Mouse (Mus musculus) liver (tissue): ENCODE results near the gene Slc26a8.
A peak's percentile ranks its signal among the peaks of the same experiment; 100 is the strongest.

Experiments
- DNase-seq: peaks from one replicate; pipeline ENCODE4 v3.0.0-alpha.2; 2020; ENCODE audit warnings: mixed read lengths

The Slc26a8 gene

GRCm38 (mm10) chr17:28698245-28698644 is 8.2 kb upstream of the Slc26a8 start:
- no peak for DNase-seq

DNA sequence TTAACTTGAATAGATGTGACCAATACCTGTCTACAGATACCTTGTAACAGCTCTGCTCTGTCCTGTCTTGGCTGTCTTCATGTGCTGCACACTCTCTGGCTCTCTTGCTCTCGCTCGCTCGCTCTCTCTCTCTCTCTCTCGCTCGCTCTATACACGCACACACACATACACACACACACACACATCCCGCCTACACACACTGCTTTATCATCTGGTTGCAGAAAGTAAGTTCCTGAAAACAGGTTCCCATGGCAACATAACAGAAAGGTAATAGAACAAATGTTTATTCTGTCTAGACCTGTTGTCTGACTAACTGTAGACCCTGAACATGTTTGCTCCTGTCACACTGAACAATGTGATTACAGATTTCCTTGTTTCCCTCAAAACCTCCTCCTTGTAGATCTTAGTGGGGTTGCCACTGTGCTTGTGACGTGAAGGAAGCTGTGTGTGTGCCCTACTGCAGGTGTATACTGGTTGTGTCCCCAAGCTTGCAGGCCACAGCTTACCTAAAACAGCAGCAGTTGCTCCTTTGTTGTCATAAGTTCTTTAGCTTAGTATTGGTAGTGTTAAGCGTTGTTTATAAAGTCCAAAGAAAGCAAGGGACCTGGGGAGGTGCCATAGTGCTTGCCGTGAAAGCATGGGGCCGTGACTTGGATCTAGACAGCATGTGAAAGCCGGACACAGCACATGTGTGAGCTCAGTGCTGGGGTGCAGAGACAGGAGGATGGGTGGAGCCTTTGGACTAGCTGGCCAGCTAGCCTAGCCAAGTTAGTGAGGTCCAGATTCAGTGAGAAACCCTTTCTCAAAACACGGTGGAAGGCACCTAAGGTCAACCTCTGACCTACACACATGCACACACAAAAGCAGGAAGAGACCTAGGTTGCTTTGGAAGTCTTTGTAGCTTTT is 7.5 kb upstream of the Slc26a8 start:
- DNase-seq: no peak

DNA sequence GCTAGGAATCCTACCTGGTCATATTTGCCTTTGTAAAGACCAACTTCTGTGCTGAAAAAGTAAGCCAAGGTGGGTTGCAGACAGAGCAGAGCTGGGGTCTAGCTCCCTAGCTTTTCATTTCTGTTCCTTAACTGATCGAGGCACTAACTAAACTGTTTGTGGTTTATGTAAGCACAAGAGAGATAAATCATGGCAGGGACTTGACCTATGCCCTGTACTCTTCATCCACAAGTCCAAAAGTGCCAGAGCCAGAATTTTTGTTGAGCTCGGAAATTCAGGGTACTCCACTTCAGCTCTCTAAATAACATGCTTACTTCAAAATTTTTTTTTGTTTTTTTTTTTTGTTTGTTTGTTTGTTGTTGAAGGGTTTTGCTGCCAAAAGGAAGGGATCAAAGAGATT is 6.6 kb upstream of the Slc26a8 start:
- no peak for DNase-seq

DNA sequence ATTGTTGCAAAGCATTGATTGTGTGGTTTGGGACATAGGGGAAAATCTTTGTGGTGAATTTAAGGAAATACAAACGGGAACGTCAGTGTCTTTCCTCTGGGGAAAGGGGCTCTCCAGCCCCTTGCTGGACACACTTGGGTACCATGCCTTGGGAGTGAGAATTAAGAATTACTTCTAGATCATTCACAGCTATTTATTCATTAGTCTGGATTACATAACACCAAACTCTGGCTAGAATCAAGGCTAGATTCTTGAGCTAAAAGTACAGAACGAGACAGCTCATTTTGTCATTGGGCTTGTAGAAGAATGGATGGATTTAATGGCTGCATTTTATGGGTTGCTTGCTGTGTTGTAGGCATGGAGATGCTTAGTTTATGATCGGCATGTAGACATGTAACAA is 4.8 kb upstream of the Slc26a8 start:
- no peak for DNase-seq

DNA sequence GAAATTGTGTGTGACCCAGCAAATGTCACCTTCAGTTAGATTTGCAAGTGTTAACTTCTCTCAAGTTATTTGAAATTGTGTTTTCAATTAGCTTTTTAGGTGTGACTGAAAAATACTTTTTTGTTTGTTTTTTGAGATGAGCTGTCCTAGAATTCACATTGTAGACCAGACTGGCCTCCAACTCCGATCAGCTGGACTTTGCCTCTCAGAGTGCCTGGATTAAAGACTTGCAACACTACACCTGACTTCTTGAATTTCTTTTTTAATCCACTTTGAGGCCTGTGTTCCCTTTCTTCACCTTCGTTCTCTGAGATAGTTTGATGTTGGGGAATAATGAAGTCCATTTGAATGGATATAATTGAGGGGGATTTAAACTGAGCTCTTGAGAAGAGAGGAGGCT is 4.0 kb upstream of the Slc26a8 start:
- DNase-seq: no peak

GRCm38 (mm10) chr17:28693086-28693485 is 3.1 kb upstream of the Slc26a8 start:
- no peak for DNase-seq

GRCm38 (mm10) chr17:28692341-28692710 is 2.3 kb upstream of the Slc26a8 start:
- peak; percentile 75 for DNase-seq

GRCm38 (mm10) chr17:28691687-28692340 is 1.8 kb upstream of the Slc26a8 start:
- DNase-seq: peak; percentile 79

DNA sequence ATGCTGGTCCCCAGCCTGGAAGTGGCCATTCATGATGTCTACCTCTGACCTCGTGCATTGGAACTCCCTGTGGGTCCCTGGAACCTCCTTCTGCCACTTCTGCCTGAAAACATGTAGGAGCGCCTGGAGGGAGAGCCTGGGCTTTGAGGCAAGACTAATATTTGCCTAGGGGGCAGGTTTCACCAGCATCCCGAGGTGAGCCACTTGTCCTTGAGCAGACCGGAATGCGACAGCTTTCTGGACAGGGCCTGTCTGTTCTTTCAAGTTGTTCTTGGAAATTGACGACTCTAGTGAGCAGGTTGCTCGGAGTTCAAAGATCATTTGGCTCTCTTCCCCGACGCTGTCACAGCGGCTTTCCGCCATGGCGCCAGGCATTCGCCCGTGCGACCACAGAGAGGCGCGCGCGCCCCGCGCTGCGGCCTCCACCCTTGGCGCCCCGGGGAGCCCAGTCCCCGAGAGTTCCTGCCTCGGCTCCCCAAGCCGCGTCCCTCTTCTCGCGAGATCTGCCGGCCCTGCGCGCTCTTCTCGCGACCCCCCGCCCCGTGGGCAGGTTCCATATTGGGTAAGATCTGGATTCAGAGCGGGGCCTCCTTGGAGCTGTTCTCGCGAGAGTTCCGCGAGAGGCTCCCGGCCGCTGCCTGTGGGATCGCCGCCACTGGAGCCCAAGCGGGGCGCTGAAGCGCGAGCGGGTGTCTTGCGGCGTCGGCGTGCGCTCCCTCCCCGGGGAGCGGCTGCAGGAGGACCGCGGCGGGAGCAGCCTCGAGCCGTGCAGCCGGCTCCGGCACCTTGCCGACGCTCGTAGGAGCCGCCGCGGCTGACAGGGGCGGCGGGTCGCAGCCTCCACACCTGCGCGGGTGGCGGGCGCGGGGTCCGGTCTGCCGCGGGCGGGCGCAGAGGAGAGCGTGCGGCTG is 998 bp upstream of the Slc26a8 start, which contains the start of gene Mapk14:
Mapk14 (plus strand) TSS at position 554 of the 911 bp plus-strand sequence.
- DNase-seq: peak; percentile 100

- no peak for DNase-seq
Observed at GRCm38 (mm10) chr17:28687354-28687753, 2.7 kb downstream of the Slc26a8 start.

DNA sequence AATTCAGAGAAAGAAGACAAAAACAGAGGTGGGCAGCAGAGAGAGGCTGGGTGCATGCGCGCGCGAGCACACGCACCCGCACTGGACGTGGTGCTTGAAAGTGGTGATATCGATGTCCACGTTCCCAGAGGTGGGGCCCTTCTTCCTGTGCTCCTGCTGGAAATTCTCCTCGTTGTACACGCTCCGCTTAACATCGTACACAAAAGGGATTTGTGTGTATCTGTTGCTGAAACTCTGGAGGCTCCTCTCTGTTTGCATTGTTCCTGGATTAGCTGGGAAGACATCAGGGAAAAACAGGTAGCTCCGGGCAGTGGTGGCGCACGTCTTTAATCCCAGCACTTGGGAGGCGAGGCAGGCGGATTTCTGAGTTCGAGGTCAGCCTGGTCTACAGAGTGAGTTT is 5.4 kb downstream of the Slc26a8 start:
- DNase-seq: no peak

DNA sequence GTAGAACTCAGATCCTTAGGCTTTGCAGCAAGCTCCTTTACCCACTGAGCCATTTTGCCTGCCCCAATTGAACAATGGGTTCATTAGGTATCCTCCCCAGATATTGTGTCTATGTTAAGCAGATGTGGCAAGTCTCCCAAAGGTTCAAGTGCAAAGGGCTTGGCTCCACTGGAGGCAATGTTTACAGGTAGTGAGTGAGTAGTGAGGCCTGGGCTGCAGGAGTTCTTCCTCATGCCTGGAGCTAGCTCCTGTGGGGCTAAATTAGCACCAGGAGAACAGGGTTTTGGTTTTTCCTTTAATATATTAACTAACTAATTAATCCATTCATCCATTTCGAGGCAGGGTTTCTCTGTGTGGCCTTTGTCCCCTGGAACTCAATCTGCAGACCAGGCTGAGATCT is 6.4 kb downstream of the Slc26a8 start:
- DNase-seq: no peak

DNA sequence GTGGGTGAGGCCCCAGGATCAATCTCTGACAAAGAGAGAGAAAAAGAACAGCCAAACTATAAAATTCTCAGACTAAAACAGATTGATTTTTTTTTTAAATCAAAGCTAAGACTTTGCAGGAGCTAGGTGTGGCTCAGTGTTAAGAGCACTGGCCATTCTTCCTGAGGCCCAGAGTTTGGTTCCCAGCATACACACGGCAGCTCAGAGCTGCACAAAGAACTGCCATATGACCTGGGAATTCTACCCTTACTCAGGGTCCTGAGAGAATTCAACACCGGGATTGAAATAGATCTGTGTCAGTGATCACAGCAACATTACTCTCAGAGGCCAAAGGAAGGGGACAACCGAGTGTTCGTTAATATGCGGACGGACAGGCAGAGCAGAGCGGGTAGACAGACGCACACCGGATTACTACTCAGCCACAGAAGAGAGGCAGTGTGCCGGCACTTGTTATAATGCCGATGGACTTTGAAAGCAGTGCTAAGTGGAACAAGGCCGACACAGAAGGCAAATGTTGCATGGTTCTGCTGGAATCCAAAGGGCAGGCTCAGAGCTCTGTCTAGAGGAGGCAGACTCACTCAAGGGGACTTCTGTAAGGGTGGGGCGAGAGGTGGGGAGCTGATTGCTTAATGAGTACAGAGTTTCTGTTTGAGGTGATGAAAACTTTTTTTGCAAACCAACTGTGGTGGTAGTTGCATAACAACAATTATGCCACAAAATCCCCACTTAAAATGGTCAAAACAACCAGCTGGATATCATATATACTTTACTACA is 7.5 kb downstream of the Slc26a8 start:
- DNase-seq: peak; percentile 11

DNA sequence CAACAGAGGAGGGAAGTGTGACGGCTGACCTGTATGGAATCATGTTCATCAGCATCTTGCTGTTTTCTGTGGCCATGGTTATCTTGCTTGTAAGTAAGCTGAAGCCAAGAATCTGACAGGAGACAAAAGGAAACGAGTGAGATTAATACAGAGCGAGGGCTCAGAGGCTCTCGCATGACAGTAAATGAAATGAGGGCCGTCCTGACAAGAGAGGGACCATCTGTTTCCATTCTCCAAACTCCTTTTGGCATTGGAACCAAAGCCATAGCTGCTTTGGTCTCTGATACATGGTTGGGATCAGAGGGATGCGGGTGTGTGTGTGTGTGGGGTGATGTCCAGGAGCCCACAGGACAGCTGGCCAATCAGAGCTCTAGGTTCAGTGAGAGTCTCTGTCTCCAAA is 30.5 kb downstream of the Slc26a8 start:
- DNase-seq: no peak

DNA sequence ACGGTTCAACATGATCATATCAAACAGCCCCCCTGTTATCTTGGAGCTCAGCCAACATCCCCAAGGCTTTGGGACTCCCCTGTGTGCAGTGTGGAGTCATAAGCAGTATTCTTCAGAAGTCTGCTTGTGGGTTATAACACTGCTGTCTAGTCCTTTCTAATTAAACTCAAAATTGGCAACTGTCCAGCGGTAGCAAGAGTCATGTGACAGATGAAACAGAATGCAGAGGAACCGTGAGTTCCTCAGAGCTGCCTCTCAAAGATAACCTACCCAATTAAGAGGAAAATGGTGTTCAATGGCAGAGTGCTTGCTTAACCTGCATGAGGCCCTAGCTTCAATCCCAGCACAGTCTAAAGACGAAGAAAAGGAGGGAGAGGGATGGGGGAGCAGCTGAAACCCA is 32.1 kb downstream of the Slc26a8 start:
- DNase-seq: no peak

DNA sequence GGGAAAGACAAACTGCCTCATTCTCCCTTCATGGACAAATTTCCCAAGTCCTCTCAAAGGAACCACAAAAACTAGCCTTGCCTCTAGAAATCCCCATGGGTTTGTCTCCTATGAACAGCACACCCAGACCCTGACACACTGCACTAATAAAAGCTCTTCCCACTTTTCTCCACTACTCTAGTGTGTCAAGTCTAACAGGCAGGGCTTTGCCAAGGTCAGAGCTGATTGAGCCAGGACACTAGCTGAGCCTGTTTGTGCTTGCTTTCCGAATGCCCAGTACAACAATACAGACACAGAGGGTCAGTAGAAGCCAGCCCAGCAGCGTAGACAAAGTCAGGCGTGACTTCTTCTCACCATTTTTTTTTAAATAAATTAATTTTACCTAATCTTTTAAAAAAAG is 39.8 kb downstream of the Slc26a8 start:
- DNase-seq: no peak

DNA sequence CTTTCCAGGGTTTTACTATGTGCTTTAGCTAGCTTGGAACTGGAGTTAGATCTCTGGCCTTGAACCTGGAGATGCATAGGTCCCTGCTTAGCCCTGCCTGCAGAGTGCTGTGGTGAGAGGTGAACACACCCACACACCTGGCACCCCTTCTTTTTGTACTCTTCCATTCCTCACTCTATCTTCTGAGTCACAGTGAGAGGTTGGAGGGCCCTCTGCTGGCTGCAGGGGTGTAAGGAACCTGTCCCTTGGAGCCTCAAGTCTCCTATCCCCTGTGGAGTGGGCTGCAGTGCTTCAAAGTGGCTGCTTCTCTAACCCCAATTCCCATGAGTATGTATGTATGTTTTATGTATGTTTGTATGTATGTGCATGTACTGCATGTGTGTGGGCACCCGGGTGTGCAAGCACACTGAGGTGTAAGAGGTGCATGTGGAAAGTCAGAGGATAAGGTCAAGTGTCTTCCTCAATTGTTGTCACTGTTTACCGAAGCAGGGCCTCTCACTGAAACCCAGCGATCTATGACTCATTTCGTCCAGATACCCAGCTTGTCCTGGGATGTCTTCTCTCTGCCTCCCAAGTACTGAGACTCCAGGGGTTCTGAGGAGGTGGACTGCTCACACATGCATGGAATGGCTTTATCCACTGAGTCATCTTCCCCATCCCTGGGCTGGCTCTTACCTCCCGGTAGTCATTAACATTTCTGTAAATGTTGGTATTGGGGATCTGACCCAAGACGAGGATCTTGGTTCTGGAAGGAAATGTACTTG is 41.2 kb downstream of the Slc26a8 start:
- DNase-seq: peak; percentile 31

DNA sequence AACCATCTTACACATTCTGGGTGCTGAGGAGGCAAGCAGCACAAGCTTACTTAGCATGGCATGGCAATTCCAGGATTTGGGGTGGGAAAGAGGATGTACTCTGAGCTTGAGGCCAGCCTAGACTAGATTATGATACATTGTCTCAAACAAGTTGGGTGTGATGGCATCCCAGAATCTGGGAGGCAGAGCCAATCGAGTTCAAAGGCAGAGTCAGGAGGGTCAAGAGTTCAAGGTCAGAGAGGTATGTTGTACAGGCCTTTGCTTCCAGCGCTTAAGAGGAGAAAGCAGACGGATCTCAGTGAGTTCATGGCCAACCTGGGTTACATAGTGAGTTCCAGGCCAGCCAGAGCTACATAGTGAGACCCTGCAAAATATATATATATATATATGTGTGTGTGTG is 43.8 kb downstream of the Slc26a8 start:
- DNase-seq: no peak

GRCm38 (mm10) chr17:28644112-28644511 is 45.9 kb downstream of the Slc26a8 start:
- no peak for DNase-seq

DNA sequence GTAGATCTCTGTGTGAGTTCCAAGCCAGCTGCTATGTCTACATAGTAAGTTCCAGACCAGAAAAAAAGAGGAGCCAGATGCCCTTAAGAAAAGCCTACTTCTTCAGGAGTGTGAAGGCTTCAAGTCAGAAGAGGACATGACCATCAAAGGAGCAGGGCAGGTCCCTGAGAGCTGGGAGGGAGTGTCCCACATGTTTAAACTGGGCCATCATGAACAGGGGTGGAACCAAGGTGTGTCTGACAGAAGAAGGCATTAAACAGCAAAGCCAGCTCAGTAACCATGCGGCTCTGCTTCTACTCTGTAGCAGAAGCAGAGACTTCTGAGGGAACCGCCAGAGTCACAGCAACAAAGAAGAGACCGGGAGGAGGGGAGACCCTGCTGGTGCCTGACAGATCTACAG is 46.3 kb downstream of the Slc26a8 start:
- no peak for DNase-seq

GRCm38 (mm10) chr17:28640113-28640512 is 49.9 kb downstream of the Slc26a8 start:
- no peak for DNase-seq
